Mouse (Mus musculus) lung, postnatal 4 days (tissue): Measurements from ENCODE around the gene Trf.
A peak's percentile ranks its signal among the peaks of the same experiment; 100 is the strongest.
"Not testable (repeated sequence)": the region's sequence is repeated elsewhere in the genome, so short reads cannot be mapped to it uniquely, and the experiment has no call there.

Source experiments
- DNase-seq, 2 experiments: peaks; one replicate each; pipeline ENCODE4 v3.0.0; 2021

Trf gene

DNA sequence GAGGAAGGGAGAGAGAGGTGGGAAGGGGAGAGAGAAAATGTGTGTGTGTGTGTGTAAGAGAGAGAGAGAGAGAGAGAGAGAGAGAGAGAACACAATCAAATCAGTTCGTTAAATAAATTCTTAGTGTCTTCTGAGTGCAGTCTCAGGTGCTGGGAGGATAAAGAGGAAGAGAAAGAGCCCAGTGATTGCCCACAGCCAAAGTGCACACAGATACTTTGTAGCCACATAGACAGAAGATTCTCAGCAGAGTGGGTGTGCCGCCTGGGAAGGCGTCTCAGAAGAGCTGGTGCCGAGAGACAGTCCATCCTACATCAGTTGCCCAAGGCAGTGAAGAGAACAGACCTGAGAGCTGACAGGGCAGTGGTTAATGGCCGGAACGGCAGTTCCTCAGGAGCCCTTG, 16.0 kb downstream of the Trf start:
- no peak for DNase-seq

DNA sequence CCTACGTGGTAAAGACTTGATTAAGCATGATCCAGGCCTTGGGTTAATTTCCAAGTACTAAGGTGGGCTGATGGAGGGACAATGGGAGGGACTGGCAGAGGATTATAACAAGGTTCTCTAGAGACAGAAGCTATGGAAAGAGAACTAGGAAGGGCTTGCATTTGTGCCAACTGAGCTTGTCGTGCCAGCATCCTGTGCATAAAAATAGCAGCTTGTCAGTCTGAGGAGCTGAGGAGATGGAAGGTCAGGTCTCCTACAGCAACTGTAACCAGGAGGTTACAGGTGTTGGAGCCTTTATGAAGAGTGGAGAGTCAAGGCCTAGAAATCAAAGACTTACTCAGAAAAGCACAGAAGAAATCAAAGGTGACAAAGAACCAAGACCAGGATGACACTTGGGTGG, 16.6 kb downstream of the Trf start:
- no peak for DNase-seq

GRCm38 (mm10) chr9:103212654-103213420, 17.4 kb downstream of the Trf start:
- DNase-seq, result peak in 1 of 2 experiments; percentile 25

DNA sequence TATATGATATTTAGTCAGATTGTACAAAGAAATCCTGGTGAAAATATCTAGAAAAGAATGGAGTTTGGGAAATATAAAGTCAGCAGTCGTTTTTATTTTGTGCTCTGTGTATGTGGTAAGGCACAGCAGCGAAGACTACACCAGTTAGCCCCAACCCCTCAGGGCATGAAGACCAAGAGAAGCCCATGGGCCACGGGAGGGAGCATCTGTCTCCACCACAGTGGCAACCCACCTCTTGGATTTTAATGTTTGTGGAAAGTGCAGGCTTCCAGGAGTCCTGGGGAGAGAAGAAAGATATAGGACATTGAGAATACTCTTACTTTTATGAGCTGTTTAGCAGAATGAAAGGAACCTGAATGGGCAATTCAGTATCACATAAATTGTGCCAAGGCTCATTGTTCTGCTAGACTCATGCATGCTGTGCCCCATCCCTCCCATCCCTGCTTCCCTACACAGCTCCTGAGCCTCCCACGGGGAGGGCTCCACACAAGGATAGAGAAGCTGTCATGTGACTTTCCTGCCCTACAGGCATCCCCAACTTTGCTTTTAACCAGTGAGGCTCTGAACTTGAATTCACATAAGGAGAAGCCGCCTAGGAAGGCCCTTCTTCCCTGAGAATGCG, 21.3 kb downstream of the Trf start:
- no peak for DNase-seq

DNA sequence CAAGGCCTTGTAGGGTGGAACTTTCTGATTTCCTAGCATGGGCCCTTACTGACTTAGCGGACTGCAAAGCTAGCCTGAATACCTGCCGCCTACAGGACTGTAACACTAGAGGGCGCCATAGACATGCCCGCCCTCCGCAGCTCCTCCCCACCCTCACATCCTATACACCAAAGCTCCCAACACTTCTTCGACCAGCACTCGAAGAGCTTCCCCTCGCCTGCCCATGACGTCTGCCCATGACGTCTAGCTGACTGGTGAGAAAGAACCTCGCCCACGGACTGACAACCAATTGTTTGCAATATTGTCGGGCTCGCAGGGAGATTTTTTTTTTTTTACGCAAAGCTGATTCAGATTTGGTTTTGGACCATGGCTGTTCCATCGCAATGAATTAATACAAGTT, 22.4 kb downstream of the Trf start:
- peak; percentile 84 for DNase-seq

DNA sequence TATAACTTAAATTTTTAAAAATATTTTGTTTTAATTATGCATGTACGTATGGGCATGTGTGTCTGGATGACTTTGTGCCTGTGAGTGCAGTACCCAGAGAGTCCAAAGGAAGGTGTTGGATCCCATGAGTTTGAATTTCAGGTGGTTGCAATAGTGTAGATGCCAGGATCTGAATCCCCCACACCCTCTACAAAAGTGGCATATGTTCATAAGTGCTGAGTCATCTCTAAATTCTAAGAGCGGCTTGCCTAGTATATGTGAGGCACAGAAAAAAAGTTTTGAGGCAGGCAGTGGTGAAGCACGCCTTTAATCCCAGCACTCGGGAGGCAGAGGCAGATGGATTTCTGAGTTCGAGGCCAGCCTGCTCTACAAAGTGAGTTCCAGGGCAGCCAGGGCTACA, 24.5 kb downstream of the Trf start:
- no peak for DNase-seq

GRCm38 (mm10) chr9:103201561-103202260, 28.5 kb downstream of the Trf start, which contains the start of gene Srprb:
Srprb (minus strand) TSS chr9:103202137.
- peak; percentile 93 to 95 for DNase-seq

DNA sequence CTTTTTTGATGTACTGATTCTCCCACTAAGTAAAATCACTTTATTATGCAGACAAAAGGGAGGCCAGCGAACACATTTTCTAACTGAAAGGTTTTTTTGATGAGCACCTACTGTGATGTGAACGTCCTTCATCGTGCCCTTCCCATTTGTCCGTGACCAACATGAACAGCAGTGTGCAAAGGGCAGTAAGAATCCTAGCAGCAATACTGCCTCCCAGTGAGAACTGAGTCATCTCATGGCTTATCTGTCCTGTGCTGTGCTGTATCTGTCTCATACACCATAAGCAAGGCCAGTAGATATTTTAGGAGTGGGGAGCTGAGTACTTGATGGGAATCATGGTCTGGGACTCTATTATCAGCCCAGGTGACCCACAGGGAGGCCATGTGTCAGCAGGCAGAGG, 41.8 kb downstream of the Trf start:
- DNase-seq, result no peak

- peak; percentile 26 to 62 for DNase-seq
Measured at GRCm38 (mm10) chr9:103186747-103187146, 43.5 kb downstream of the Trf start.

DNA sequence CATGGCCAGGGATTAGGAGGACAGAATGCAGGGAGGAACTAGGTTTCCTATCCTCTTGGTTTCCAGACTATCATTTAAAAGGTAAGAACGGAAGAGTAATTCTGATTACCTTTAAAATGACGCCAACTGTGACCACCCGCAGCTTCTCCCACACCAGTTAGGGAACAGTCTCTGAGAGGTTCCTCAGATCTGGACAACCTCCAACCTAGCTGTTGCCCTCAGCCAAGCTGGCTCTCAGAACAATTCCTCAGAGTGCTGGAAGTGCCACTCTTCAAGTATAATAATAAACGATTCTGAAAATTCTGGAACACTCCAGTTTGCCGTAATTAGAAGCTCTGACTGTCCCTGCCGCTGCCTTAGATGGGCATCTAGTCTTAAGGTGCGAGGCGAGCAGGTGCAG, 44.3 kb downstream of the Trf start:
- DNase-seq, result peak in 1 of 2 experiments; percentile 18

DNA sequence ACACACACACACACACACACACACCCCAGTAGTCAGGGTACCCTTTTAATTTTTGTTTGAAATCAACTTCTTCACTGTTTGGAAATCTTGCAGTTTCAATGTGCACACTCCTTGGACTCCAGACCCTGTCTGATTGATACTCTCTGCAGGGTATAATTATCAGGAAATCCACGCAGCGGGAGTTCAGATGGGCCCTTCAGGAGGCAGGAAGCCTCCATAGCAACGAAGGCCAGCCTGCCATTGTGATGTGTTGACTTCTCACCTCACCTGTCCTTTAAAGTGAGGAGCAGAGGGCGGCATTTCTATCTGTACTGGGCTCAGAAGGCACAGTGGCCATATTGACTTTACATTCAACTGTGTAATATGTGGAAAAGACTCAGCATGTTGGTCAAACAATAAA, 45.4 kb downstream of the Trf start:
- no peak for DNase-seq

DNA sequence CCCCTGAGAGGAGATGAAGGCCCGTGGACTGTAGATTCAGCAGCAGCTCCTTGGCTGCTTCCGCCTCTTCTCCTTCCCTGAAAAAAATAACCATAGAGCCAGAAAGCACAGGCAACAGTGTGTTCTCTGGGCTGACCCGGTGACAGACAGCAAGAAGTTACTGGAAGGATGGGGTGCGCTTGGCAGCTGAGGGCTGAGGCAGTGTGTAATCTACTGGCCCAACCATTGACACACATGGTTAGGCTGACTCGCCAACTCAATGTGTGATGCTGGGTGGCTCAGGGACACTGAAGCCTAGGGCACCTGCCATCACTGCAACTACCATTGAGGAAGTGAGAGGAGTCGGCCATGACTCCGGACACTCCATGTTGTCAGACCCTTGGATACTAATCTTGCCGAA, 48.4 kb downstream of the Trf start:
- DNase-seq, result no peak

DNA sequence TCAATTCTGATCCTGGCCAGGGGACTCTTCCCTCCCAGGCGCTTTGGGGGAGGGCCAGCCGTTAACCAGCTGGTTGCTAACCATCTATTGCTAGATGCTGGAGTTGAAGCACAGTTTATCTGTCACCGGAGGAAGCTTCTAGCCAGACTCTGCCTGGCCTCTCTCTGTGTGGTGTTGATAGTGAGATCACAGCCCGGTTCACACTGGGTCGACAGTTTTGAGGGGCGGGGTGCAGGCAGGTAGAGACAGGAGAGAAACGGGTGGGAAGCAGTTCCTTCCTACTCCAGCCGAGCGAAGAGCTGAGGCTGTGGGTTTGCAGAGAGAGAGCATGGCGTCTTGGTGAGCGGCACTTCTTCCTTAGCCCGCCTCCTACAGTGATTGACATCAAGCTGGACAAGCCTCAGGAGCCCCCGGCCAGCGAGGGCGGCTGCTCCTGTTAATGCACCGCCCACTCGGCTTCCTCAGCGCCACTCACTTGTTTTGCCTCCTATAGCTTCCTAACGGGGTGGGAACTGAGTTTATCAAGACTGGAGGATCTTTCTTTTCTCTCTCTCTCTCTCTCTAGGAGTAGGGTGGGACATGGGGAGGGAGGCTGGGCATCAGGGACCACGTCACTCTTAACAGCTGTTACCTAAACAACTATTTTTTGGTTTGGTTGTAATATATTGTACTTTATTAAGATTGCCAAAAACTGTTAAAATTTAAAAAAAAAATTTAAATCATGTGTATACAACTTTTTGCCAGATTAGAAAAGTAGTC, 49.3 kb downstream of the Trf start:
- peak; percentile 87 to 89 for DNase-seq

GRCm38 (mm10) chr9:103180303-103180702, 49.9 kb downstream of the Trf start:
- DNase-seq, result peak; percentile 58 to 76

DNA sequence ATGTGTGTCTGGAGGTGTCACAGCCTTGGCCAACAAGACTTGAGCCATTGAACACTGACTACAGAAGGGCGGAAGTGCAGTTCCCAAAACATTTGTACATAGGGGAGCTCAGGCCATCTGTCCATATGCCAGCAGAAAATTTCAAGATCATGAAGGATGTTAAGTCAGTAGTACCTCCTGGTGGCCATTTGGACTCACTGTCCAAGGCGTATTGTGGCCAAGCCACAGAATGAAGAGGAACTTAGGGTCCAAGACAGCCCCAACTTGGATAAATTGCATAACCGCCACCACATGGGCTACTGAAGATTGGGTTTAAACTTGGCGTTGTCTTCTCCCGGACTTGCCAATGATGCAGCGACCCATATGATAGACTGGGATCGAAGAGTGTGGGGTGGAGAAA, 54.6 kb downstream of the Trf start:
- no peak for DNase-seq

DNA sequence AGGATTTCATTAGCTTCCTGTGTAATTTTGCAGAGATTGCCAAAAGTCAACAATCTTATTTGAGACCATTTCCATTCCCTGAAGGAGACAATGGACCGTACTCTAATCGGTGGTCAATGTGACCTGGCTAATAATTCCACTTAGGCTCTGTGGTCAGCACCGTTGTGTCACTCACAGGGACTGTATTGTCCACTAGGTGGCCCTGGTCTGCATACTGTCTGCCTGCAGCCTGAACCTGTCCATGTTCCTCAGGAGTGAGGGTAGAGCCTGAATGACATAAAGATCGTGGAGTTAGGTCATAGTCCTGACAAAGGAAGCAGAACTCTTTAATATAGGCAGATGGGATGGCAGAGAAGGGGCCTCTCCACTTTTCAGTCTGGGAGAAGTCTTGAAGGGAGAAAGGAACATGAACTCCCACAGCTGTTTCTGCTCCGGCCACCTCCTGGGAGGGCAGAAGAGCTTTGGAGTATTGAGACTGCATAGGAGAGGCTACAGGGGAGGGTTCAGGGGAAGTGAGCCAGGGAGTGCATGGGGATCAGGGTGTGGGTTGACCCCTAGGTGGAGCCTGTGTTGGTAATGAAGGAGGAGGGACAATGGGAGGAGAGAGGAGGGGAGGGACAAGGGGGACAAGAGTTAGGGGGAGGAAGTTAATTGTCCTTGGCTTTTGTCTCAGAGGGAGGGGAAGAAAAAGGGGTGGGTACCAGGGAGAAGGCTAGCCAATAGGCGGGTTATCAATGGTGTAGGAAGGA, 55.3 kb downstream of the Trf start:
- peak; percentile 30 to 55 for DNase-seq

DNA sequence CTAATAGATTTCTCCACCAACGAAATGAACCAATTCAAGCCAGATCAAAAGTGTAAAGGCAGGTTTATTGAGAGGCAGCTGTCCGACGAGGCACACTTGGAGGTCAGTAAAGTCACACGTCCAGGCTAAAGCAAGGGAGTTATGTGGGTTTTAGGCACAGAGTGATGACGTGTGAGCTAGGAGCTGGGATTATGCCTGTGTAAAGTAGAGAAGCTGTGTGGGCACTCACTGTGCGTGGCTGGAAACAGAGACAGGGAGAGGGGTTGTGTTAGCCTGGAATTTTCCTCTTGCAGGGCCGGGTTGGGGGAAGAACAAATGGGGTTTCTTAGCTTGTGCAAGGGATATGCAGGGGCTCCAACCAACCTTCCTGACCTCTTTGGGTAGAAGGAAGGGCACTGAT, 61.5 kb downstream of the Trf start:
- peak in 1 of 2 experiments; percentile 28 for DNase-seq

GRCm38 (mm10) chr9:103168046-103168445, 62.2 kb downstream of the Trf start:
- peak in 1 of 2 experiments; percentile 61 for DNase-seq

DNA sequence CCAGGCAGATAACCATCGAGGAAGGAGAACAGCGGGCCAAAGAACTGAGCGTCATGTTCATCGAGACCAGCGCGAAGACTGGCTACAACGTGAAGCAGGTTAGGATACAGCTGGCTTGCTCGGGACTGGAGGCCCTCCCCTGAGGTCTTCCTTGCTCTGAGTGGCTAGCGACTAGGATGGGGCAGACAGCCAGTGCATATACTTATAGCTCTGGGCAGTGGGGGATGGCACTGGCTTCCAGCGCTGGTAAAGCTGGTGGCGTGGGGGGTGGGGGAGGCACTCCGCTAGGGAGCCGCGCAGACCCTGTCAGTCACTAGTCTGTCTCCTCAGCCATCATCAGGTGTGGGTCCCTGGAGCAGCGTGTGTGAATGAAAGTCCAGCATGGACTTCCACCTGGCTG, 66.4 kb downstream of the Trf start:
- no peak for DNase-seq

- DNase-seq, result not testable (repeated sequence)
Measured at GRCm38 (mm10) chr9:103155158-103155557, 75.1 kb downstream of the Trf start.

DNA sequence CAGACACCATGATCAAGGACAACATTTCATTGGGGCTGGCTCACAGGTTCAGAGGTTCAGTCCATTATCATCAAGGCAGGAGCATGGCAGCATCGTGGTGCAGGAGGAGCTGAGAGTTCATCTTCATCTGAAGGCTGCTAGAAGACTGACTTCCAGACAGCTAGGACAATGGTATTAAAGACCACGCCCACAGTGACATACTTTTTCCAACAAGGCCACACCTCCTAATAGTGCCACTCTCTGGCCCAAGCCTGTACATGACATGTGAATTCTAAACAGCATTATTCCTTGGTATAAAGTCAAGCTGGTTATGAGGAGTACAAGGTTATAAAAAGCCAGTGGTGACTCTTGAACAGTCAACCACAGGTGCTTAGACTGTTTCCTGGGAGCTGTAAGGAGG, 75.7 kb downstream of the Trf start:
- DNase-seq, result no peak
